Mouse (Mus musculus) small intestine, adult 2 months (tissue): ENCODE data around the gene Pdcd1. TPM values are rescaled to one million over a fixed set of nuclear protein-coding genes. Genes with fewer than 3 reads are reported as not detected.

Source experiments
- H3K27ac ChIP-seq: fragments of 200-500 bp; 2 replicates; pipeline ENCODE4 v1.5.1; 2012; ENCODE audit warnings: low read depth, low read length, control low read depth, inconsistent platforms; ENCODE audit not compliant: insufficient read depth
- H3K27me3 ChIP-seq: fragments of 200-500 bp; 2 replicates; pipeline ENCODE4 v1.6.1; 2012; ENCODE audit warnings: mild to moderate bottlenecking, moderate library complexity, low read length, inconsistent platforms; ENCODE audit not compliant: control insufficient read depth, insufficient read depth
- H3K36me3 ChIP-seq: fragments of 200-500 bp; 2 replicates; pipeline ENCODE4 v1.6.1; 2012; ENCODE audit warnings: mild to moderate bottlenecking, low read length, control low read depth, inconsistent platforms; ENCODE audit not compliant: control insufficient read depth, insufficient read depth
- H3K4me1 ChIP-seq: fragments of 200-500 bp; 2 replicates; pipeline ENCODE4 v1.6.1; 2012; ENCODE audit warnings: low read length, inconsistent platforms, mixed read lengths; ENCODE audit not compliant: control insufficient read depth, insufficient read depth, insufficient read length
- H3K4me3 ChIP-seq: fragments of 200-500 bp; 2 replicates; pipeline ENCODE4 v1.5.1; 2012; ENCODE audit warnings: low read depth, mild to moderate bottlenecking, control low read depth, inconsistent platforms, low read length, moderate library complexity
- CTCF ChIP-seq: fragments of 200-500 bp; IDR thresholded peaks from 2 replicates; pipeline ENCODE4 v1.5.1; 2012; ENCODE audit warnings: low read depth, mild to moderate bottlenecking, control low read depth, inconsistent platforms, low read length, moderate library complexity, mixed read lengths; ENCODE audit not compliant: insufficient replicate concordance, insufficient read length; ENCODE audit errors: extremely low read depth
- POLR2A ChIP-seq: fragments of 200-500 bp; IDR thresholded peaks from 2 replicates; pipeline ENCODE4 v1.6.1; 2012; ENCODE audit warnings: low read depth, mild to moderate bottlenecking, control low read depth, inconsistent platforms, low read length, moderate library complexity
- WGBS: fragments of 180-500 bp; shearing (Covaris S2); methylation state at CpG from one replicate; pipeline ENCODE4 v1.1.7; 2018; 5-methylcytosine and 5-hydroxymethylcytosine counted together
- polyA plus RNA-seq: library from polyadenylated mRNA; depleted of rRNA; stranded (reverse); fragments of >200 nt; gene quantifications from 2 replicates; pipeline ENCODE4 v1.2.3, GENCODE M21; 2012

Pdcd1 gene
- polyA plus RNA-seq, 1 experiment = 1.1 TPM

DNA sequence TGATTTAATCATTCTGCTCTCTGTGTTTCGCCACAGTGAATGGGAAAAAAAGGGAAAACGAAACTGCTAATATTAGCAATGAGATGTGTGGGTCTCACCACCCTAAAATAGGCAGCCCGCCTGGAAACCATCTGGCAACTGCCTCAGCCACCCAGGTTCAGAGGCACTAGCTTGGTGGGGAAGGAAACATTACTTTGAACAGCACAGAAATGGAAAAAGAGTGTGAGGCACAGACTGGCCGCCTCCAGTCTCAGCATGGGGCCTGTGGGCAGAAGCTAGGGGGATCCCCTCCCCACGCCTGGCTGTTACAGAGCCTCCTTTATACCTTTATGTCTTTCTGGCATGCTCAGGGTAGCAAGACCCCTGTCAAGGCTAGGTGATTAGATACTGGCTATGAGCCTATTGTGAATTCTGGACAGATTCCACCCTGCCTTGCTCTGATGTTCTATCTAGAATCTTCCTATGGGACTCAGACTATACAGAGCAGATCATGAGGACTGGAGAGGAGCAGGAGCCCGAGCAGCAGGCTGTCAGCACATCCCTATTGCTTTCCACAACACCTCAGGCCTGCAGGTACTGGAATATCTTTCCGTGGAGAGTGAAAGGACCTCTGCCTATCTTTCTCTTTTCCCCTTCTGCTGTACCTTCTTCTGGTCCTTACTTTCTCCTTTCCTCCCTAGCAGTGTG lies 1.3 kb upstream of the Pdcd1 start:
- Histone ChIP-seq H3K4me1 (no peaks in the 10 kb centered on the region; the same call in none of the 2 replicates), H3K36me3 (no peaks in the 10 kb centered on the region), H3K27ac (no peak overlapping the region), H3K27me3 (no peaks in the 10 kb centered on the region), H3K4me3 (no peak overlapping the region)
- no peak for TF ChIP-seq POLR2A
- TF ChIP-seq CTCF = no peak
- WGBS = 70% methylated on average over 7 of the region's 7 CpGs

DNA sequence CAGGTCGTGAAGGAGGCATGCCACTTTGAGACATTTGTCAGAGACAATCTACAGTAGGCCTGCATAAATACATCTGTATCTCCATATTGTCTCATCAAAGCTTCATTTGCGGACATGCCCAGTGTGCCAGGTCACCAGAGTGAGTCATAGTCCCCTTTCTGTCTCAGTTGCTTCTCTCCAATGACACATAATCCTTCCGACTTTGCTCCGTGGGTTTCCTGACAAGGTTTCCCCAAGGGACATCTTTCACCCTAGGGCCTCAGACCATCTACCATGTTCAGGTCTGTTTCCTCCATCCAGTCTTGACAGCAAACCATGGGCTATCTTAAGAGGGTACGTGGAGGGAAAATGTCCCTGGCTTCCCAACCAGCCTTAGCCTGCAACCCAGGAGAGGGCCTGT lies 1.2 kb downstream of the Pdcd1 start:
- no peak overlapping the region for H3K4me3 ChIP-seq
- H3K27ac ChIP-seq = no peak overlapping the region
- 79% methylated on average over 5 of the region's 5 CpGs for WGBS

DNA sequence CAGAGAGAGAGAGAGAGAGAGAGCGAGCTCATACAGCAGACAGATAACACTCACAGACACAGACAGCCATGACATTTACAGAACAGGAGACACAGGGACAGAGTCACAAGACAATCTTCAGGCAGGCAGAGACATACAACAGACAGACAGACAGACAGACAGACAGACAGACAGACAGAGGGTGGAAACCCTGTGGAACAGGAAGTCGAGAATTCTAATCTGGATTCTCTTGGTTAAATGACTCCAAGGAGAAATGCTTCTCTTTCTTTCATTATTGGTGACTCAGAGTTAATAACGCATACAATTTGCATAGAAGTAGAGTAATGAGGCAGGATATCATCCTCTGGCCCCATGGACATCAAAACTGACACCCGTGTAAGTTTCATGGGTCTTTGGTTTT lies 5.8 kb downstream of the Pdcd1 start:
- TF ChIP-seq CTCF (no peak), POLR2A (no peak)
- WGBS = 60% methylated on average over 4 of the region's 4 CpGs
- Histone ChIP-seq H3K36me3 (no peaks in the 10 kb centered on the region), H3K27ac (no peak overlapping the region), H3K27me3 (no peaks in the 10 kb centered on the region), H3K4me1 (no peaks in the 10 kb centered on the region), H3K4me3 (no peak overlapping the region)

More for the DNA sequence above, 1.2 kb downstream of the Pdcd1 start:
- Histone ChIP-seq H3K27me3 (no peaks in the 10 kb centered on the region), H3K36me3 (no peaks in the 10 kb centered on the region), H3K4me1 (no peaks in the 10 kb centered on the region; the same call in none of the 2 replicates)
- no peak for TF ChIP-seq CTCF
- no peak for TF ChIP-seq POLR2A

DNA sequence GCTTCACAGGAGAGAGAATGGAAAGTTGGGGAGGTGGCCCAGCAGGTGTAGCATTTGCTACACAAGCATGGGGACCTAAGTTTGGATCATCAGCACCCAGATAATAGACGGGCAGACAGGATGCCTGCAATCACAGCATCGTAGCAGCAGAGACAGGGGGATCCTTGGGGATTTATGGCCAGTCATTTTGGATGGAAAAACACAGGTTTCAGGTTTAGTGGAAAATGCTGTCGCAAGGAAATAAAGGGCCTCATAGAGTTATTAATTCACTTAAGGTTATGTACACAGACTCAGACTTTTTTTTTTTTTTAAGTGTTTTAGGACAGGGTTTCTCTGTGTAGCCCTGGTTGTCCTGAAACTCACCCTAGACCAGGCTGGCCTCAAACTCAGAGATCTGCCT lies 6.8 kb downstream of the Pdcd1 start:
- 60% methylated on average over 3 of the region's 3 CpGs for WGBS

DNA sequence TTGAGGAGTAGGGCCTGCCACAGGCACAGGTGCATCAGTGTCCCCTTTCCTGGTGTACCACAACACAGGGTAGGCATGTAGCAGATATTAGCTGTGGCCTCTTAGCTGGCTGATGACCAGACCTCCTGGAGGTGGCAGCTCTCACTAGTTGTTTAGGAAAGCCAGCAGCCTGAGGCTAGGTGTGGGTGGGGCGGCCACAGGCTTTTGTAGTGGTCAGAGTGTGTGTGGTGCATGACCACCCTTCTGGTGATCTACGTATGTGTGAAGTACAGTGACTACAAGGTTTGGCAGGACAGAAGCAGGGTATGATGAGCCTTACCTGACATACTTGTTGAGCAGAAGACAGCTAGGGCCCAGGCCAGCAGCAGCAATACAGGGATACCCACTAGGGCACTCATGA lies 12.0 kb downstream of the Pdcd1 start:
- no peak overlapping the region for H3K27ac ChIP-seq
- no peaks in the 10 kb centered on the region for H3K36me3 ChIP-seq
- H3K4me3 ChIP-seq = no peak overlapping the region
- H3K4me1 ChIP-seq = no peaks in the 10 kb centered on the region
- no peak for TF ChIP-seq CTCF
- no peak for TF ChIP-seq POLR2A
- no peaks in the 10 kb centered on the region for H3K27me3 ChIP-seq
- 89% methylated on average over 2 of the region's 2 CpGs for WGBS

More for the DNA sequence above, 6.8 kb downstream of the Pdcd1 start:
- Histone ChIP-seq H3K27me3 (no peaks in the 10 kb centered on the region), H3K27ac (no peak overlapping the region), H3K4me1 (no peaks in the 10 kb centered on the region), H3K4me3 (no peak overlapping the region), H3K36me3 (no peaks in the 10 kb centered on the region)
- TF ChIP-seq CTCF (no peak), POLR2A (no peak)

DNA sequence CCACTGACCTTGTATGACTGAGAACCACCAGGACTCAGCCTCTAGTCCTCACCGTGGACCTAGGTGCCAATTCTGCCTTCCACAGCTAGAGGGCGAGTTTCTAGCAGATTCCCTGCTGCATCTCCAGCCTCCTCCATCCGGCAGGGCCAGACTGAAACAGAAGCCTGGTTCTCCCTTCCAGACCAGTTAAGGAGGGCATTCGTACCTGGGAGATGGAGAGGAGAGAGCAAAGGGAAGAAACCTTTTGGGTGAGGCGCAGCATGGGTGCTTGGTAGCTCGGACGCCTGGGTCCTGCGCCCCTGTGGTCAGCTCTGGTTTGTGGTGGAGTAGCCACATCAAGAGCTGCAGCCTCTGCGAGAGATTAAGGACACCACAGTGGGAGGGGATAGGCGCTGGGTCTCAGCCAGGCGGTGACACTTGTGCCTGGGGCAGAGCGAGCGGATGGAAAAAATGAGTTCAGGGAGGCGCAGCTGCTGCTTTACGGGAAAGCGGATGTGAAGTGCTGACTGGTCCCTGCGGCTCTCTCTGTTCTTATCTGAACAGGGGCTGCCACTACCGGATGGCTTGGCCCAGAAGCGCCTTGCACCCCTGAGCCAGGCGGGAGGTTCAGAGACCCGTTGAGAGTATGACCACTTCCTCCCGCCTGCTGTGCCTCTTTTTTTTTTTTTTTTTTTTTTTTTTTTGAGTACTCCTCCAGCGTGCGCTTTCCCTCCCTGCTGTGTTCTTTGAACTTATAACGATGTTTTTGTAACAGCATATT lies 17.2 kb downstream of the Pdcd1 start:
- H3K4me3 ChIP-seq = peak overlapping the region; percentile 56
- H3K27ac ChIP-seq = 0 out of 2 replicates have a peak overlapping the region, but pooled peaks have one; percentile 23
- peak; percentile 79; the same call in 1 of the 2 replicates for TF ChIP-seq CTCF
- TF ChIP-seq POLR2A = no peak
- WGBS = under 1% methylated on average over 25 of the region's 25 CpGs
- no peaks in the 10 kb centered on the region for H3K27me3 ChIP-seq
- no peaks in the 10 kb centered on the region for H3K36me3 ChIP-seq
- peaks cover 3% of the 10 kb centered on the region; the same call in 1 of the 2 replicates for H3K4me1 ChIP-seq

DNA sequence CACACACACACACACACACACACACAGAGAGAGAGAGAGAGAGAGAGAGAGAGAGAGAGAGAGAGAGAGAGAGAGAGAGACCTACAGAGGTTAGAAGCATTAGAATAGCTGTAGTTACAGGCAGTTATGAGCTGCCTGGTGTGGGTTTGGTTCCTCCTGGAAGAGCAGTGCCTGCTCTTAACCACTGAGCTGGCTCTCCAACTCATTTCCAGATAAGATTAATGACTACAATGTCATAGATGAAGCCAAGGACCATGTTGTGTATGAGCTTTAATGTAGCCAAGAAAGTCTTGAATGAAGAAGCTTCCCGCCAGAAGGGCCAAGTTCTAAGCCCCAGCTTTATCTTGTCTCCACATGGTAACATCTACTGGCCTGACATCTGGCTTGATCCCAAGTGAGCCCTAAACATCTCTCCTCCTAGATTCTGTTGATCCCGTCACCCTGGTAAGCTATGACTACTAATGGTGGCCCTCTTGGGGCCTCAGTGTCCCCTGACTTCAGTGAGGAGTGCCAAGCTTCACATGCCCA lies 19.2 kb downstream of the Pdcd1 start:
- 85% methylated on average over 2 of the region's 2 CpGs for WGBS
- Histone ChIP-seq H3K36me3 (no peaks in the 10 kb centered on the region), H3K27ac (no peak overlapping the region), H3K27me3 (no peaks in the 10 kb centered on the region), H3K4me1 (peaks cover 3% of the 10 kb centered on the region; the same call in 1 of the 2 replicates), H3K4me3 (no peak overlapping the region)
- no peak for TF ChIP-seq POLR2A
- no peak for TF ChIP-seq CTCF
